ENCODE assay signal across 9 mouse cellular contexts in genomic region chr16:91649246-91649645, GRCm38 (mm10). TPM values are rescaled to one million over a fixed set of nuclear protein-coding genes. Genes with fewer than 3 reads are reported as not detected.
DNase-seq lines count a peak whose midpoint lies in the region; ATAC-seq and TF ChIP-seq lines count a peak whose summit lies in the region.
"Had no signal": no experiment of that assay in that cellular context is flagged by ENCODE, and none has a peak within 500 bp of the region (broad histone marks: within the 10 kb centered on the region; RNA-seq: fewer than 3 reads in every experiment).

No protein-coding gene starts in this region.

- no peak overlapping the region for H3K27ac ChIP-seq in heart, embryonic 10.5 days
- no peak overlapping the region for H3K27ac ChIP-seq in ES-E14 (ENCODE audit: insufficient read depth, low read depth, low read length, poor library complexity, severe bottlenecking)
- no peak overlapping the region for H3K27ac ChIP-seq in heart, postnatal 0 days (ENCODE audit: low read depth)
- no peak overlapping the region for H3K27ac ChIP-seq in macrophage

- peak overlapping the region; percentile 35; the same call in 1 of the 2 replicates for H3K9ac ChIP-seq in ES-E14 (ENCODE audit: insufficient read depth, low read depth, low read length, poor library complexity, severe bottlenecking)
- H3K9ac ChIP-seq in heart, postnatal 0 days (replicated peaks; ENCODE audit: low read depth, low read length), result 0 out of 2 replicates have a peak overlapping the region, but pooled peaks have one; percentile 6

- peak overlapping the region; percentile 87 for H3K4me3 ChIP-seq in heart, embryonic 10.5 days
- H3K4me3 ChIP-seq in ES-E14 (ENCODE audit: insufficient read depth in 1 of 2, low read depth in 1 of 2, low read length in 2 of 2, poor library complexity in 1 of 2, severe bottlenecking in 1 of 2) (peak overlapping the region; percentile 57 to 96), macrophage (ENCODE audit: inconsistent target) (peak overlapping the region; percentile 87)
- H3K4me3 ChIP-seq in heart, postnatal 0 days (ENCODE audit: low read depth, low read length), result peak overlapping the region; percentile 84

- peak; percentile 50 for DNase-seq in heart, embryonic 10.5 days (ENCODE audit: low spot score)
- DNase-seq in heart, postnatal 25 days (ENCODE audit: low spot score), result no peak
- DNase-seq in ES-E14 (ENCODE audit: low read depth, low spot score), result no peak
- DNase-seq in heart, postnatal 0 days (ENCODE audit: low spot score), result no peak
- no peak for DNase-seq in ovary, postnatal 10 days (ENCODE audit: low spot score)
- DNase-seq in left cerebral cortex, adult 9 months (ENCODE audit: low spot score in 2 of 2), result no peak
- DNase-seq in embryo, embryonic 9.5 days (ENCODE audit: extremely low spot score), result no peak
- DNase-seq: kidney, adult 11 months had no signal

- ATAC-seq in heart, postnatal 0 days (ENCODE audit: insufficient read depth, low read depth), result no peak

- in situ Hi-C loops in ES-E14 (cut with MboI; ENCODE audit: low sequenced_read_pairs in 2 of 2, unreplicated experiment in 2 of 2), result no loop called here

- no peak for TF ChIP-seq CTCF in heart, postnatal 0 days (IDR thresholded peaks at IDR 0.05; ENCODE audit: low read depth)

- peaks cover 10% of the 10 kb centered on the region for H3K4me1 ChIP-seq in heart, embryonic 10.5 days
- H3K4me1 ChIP-seq in ES-E14 (ENCODE audit: control insufficient read depth in 2 of 2, insufficient read depth in 2 of 2, low read length in 2 of 2, poor library complexity in 1 of 2), result peaks cover 3% of the 10 kb centered on the region in 2 experiments; a peak in 2 of 4 replicates
- peaks cover 15% of the 10 kb centered on the region; the same call in 1 of the 2 replicates for H3K4me1 ChIP-seq in heart, postnatal 0 days (ENCODE audit: control insufficient read depth, insufficient read depth)

- peaks cover 88% of the 10 kb centered on the region for H3K79me2 ChIP-seq in macrophage (ENCODE audit: inconsistent target)

- peak overlapping the region; percentile 69 for H3K4me2 ChIP-seq in heart, postnatal 0 days (ENCODE audit: low read depth, low read length)

- peaks cover 31% of the 10 kb centered on the region for H3K36me3 ChIP-seq in heart, embryonic 10.5 days
- peaks cover 17% of the 10 kb centered on the region for H3K36me3 ChIP-seq in ES-E14 (ENCODE audit: control insufficient read depth, insufficient read depth, low read length, poor library complexity, severe bottlenecking)
- peaks cover 19% of the 10 kb centered on the region for H3K36me3 ChIP-seq in heart, postnatal 0 days (replicated peaks; ENCODE audit: control insufficient read depth, insufficient read depth, low read length)
- H3K36me3 ChIP-seq in macrophage (ENCODE audit: inconsistent target), result peaks cover 28% of the 10 kb centered on the region

- H3K27me3 ChIP-seq in heart, embryonic 10.5 days (ENCODE audit: insufficient read depth, poor library complexity, severe bottlenecking), result no peaks in the 10 kb centered on the region
- no peaks in the 10 kb centered on the region for H3K27me3 ChIP-seq in heart, postnatal 0 days (ENCODE audit: control insufficient read depth, insufficient read depth, low read length)

- intact Hi-C loops in heart, postnatal 25 days (cut with DNase I), result loop anchor here (2.0 to 5.0 kb wide), 2 partner anchors 40 to 102 kb away; partner anchors contain the start of genes Donson and Ifngr2

- 62% methylated on average over 3 of the region's 3 CpGs for WGBS in heart, embryonic 10.5 days
- WGBS in heart, postnatal 0 days, result 36% methylated on average over 3 of the region's 3 CpGs
- WGBS in macrophage (ENCODE audit: missing documents), result 60% methylated on average over 3 of the region's 3 CpGs

- H3K9me3 ChIP-seq in heart, embryonic 10.5 days, result no peaks in the 10 kb centered on the region
- H3K9me3 ChIP-seq in ES-E14 (ENCODE audit: control insufficient read depth, insufficient read depth, low read depth, low read length), result no peaks in the 10 kb centered on the region
- no peaks in the 10 kb centered on the region for H3K9me3 ChIP-seq in heart, postnatal 0 days (replicated peaks; ENCODE audit: control insufficient read depth, low read length)

- TF ChIP-seq EP300 in heart, postnatal 0 days (IDR thresholded peaks at IDR 0.05; ENCODE audit: low read depth), result no peak

TF ChIP-seq in ES-E14, 5 proteins besides CTCF, POLR2A, EP300 and RAD21:
- TF ChIP-seq MAFK (IDR thresholded peaks at IDR 0.05; ENCODE audit: insufficient read depth, low read depth, low read length), result no peak
- no peak for TF ChIP-seq ZC3H11A (IDR thresholded peaks at IDR 0.05; ENCODE audit: borderline replicate concordance, low read depth, low read length)
- no peak for TF ChIP-seq HCFC1 (IDR thresholded peaks at IDR 0.05; ENCODE audit: borderline replicate concordance, insufficient read depth, low read length)
- TF ChIP-seq CHD2 (IDR thresholded peaks at IDR 0.05; ENCODE audit: low read depth, low read length), result no peak
- TF ChIP-seq ZNF384 (IDR thresholded peaks at IDR 0.05; ENCODE audit: low read depth, low read length), result no peak

RNA-seq across cellular contexts. Expression of gene Son, which starts 1.9 kb away (rescaled TPM):
- polyA plus RNA-seq in heart, embryonic 10.5 days (2016; fragmentation: Nextera tagmentation; extraction: Ambion mirVana), result 79.3 and 93.6 TPM in 2 replicates
- 100 to 1,000 TPM; 129 to 149 TPM for total RNA-seq in heart, postnatal 25 days (2021)
- total RNA-seq in ES-E14 (2012; rRNA removed), result 172 and 181 TPM in 2 replicates
- 210 and 243 TPM in 2 replicates for total RNA-seq in heart, postnatal 0 days (2014; rRNA removed; ENCODE audit: low replicate concordance)
- 65.6 and 69.1 TPM in 2 replicates for polyA plus RNA-seq in heart, postnatal 0 days (2015; fragmentation: Nextera tagmentation; extraction: Ambion mirVana)
- total RNA-seq in macrophage (2018; cell fraction: chromatin; rRNA removed), result 1,000 to 10,000 TPM; 1,105 to 1,850 (median 1,369) TPM
- 100 to 1,000 TPM; 104 to 207 (median 153) TPM for total RNA-seq in macrophage (2018; cell fraction: cytosol; rRNA removed)
- total RNA-seq in macrophage (2018; cell fraction: nucleus; rRNA removed), result 100 to 1,000 TPM; 611 to 930 (median 720) TPM
- 164 to 188 TPM (median 188 TPM) in 3 replicates for polyA plus RNA-seq in macrophage (2018)

RNA-seq across cellular contexts. Expression of gene Gart, which starts 2.5 kb away (rescaled TPM):
- 125 and 144 TPM in 2 replicates for polyA plus RNA-seq in heart, embryonic 10.5 days (2016; fragmentation: Nextera tagmentation; extraction: Ambion mirVana)
- 10 to 100 TPM; 59.0 to 70.1 TPM for total RNA-seq in heart, postnatal 25 days (2021)
- 399 and 435 TPM in 2 replicates for total RNA-seq in ES-E14 (2012; rRNA removed)
- total RNA-seq in heart, postnatal 0 days (2014; rRNA removed; ENCODE audit: low replicate concordance), result 37.9 and 45.9 TPM in 2 replicates
- polyA plus RNA-seq in heart, postnatal 0 days (2015; fragmentation: Nextera tagmentation; extraction: Ambion mirVana), result 42.2 and 43.9 TPM in 2 replicates
- 10 to 100 TPM in 24 of 26 experiments, 1 to 10 TPM in 2; 4.2 to 55.6 (median 24.0) TPM for total RNA-seq in macrophage (2018; cell fraction: chromatin; rRNA removed)
- 10 to 100 TPM; 20.1 to 46.3 (median 32.6) TPM for total RNA-seq in macrophage (2018; cell fraction: cytosol; rRNA removed)
- 10 to 100 TPM; 12.5 to 83.1 (median 29.6) TPM for total RNA-seq in macrophage (2018; cell fraction: nucleus; rRNA removed)
- polyA plus RNA-seq in macrophage (2018), result 25.7 to 72.6 TPM (median 28.7 TPM) in 3 replicates

RNA-seq across cellular contexts. Expression of gene Dnajc28, which starts 30.4 kb away (rescaled TPM):
- polyA plus RNA-seq in heart, embryonic 10.5 days (2016; fragmentation: Nextera tagmentation; extraction: Ambion mirVana), result 2.7 and 2.9 TPM in 2 replicates
- 10 to 100 TPM; 24.4 to 25.9 TPM for total RNA-seq in heart, postnatal 25 days (2021)
- total RNA-seq in ES-E14 (2012; rRNA removed), result 1.6 and 1.7 TPM in 2 replicates
- total RNA-seq in heart, postnatal 0 days (2014; rRNA removed; ENCODE audit: low replicate concordance), result 4.6 and 10.7 TPM in 2 replicates
- 9.9 and 15.2 TPM in 2 replicates for polyA plus RNA-seq in heart, postnatal 0 days (2015; fragmentation: Nextera tagmentation; extraction: Ambion mirVana)
- 1 to 10 TPM in 9 of 26 experiments, under 1 TPM in 10, not detected in 7; 0.22 to 6.6 (median 0.96) TPM for total RNA-seq in macrophage (2018; cell fraction: chromatin; rRNA removed)
- 1 to 10 TPM in 19 of 26 experiments, under 1 TPM in 7; 0.29 to 5.9 (median 1.6) TPM for total RNA-seq in macrophage (2018; cell fraction: cytosol; rRNA removed)
- total RNA-seq in macrophage (2018; cell fraction: nucleus; rRNA removed), result 1 to 10 TPM in 11 of 26 experiments, under 1 TPM in 15; 0.18 to 9.5 (median 0.78) TPM
- 1.9 to 6.9 TPM (median 5.2 TPM) in 3 replicates for polyA plus RNA-seq in macrophage (2018)

RNA-seq across cellular contexts. Expression of gene Donson, which starts 39.3 kb away (rescaled TPM):
- polyA plus RNA-seq in heart, embryonic 10.5 days (2016; fragmentation: Nextera tagmentation; extraction: Ambion mirVana), result 20.7 and 30.3 TPM in 2 replicates
- total RNA-seq in heart, postnatal 25 days (2021), result 1 to 10 TPM; 2.5 to 3.7 TPM
- 35.6 and 38.8 TPM in 2 replicates for total RNA-seq in ES-E14 (2012; rRNA removed)
- 4.9 and 6.0 TPM in 2 replicates for total RNA-seq in heart, postnatal 0 days (2014; rRNA removed; ENCODE audit: low replicate concordance)
- 4.7 and 5.0 TPM in 2 replicates for polyA plus RNA-seq in heart, postnatal 0 days (2015; fragmentation: Nextera tagmentation; extraction: Ambion mirVana)
- total RNA-seq in macrophage (2018; cell fraction: chromatin; rRNA removed), result 10 to 100 TPM in 25 of 26 experiments, 1 to 10 TPM in 1; 9.4 to 66.4 (median 28.6) TPM
- total RNA-seq in macrophage (2018; cell fraction: cytosol; rRNA removed), result 1 to 10 TPM; 2.9 to 7.8 (median 4.6) TPM
- 10 to 100 TPM in 25 of 26 experiments, 1 to 10 TPM in 1; 9.2 to 45.4 (median 20.3) TPM for total RNA-seq in macrophage (2018; cell fraction: nucleus; rRNA removed)
- 4.9 to 12.7 TPM (median 6.0 TPM) in 3 replicates for polyA plus RNA-seq in macrophage (2018)

RNA-seq across cellular contexts. Expression of gene Tmem50b, which starts 51.6 kb away (rescaled TPM):
- polyA plus RNA-seq in heart, embryonic 10.5 days (2016; fragmentation: Nextera tagmentation; extraction: Ambion mirVana), result 44.7 and 56.1 TPM in 2 replicates
- 10 to 100 TPM; 65.5 to 74.3 TPM for total RNA-seq in heart, postnatal 25 days (2021)
- total RNA-seq in ES-E14 (2012; rRNA removed), result 11.8 and 14.1 TPM in 2 replicates
- total RNA-seq in heart, postnatal 0 days (2014; rRNA removed; ENCODE audit: low replicate concordance), result 54.6 and 62.6 TPM in 2 replicates
- polyA plus RNA-seq in heart, postnatal 0 days (2015; fragmentation: Nextera tagmentation; extraction: Ambion mirVana), result 51.1 and 55.7 TPM in 2 replicates
- 10 to 100 TPM in 4 of 26 experiments, 1 to 10 TPM in 22; 2.1 to 25.5 (median 6.7) TPM for total RNA-seq in macrophage (2018; cell fraction: chromatin; rRNA removed)
- total RNA-seq in macrophage (2018; cell fraction: cytosol; rRNA removed), result 10 to 100 TPM; 18.3 to 42.3 (median 27.8) TPM
- 10 to 100 TPM; 11.6 to 43.2 (median 22.6) TPM for total RNA-seq in macrophage (2018; cell fraction: nucleus; rRNA removed)
- 30.7 to 45.3 TPM (median 34.4 TPM) in 3 replicates for polyA plus RNA-seq in macrophage (2018)
